Mouse (Mus musculus): ENCODE measurements around the gene Rbpms2.
A peak's percentile ranks its signal among the peaks of the same experiment; 100 is the strongest.
"Not testable (repeated sequence)": the region's sequence is repeated elsewhere in the genome, so short reads cannot be mapped to it uniquely, and the experiment has no call there.

The Rbpms2 gene

GRCm38 (mm10) chr9:65621196-65621595 is 8.3 kb upstream of the Rbpms2 start:
- DNase-seq = no peak

GRCm38 (mm10) chr9:65621666-65622065 is 7.8 kb upstream of the Rbpms2 start:
- peak; percentile 73 to 89 for DNase-seq

GRCm38 (mm10) chr9:65622826-65623225 is 6.6 kb upstream of the Rbpms2 start:
- no peak for DNase-seq

GRCm38 (mm10) chr9:65624266-65624665 is 5.2 kb upstream of the Rbpms2 start:
- DNase-seq = peak; percentile 41 to 48

GRCm38 (mm10) chr9:65629767-65630630 is 551 bp downstream of the Rbpms2 start:
- DNase-seq = peak; percentile 72 to 86

- peak; percentile 76 to 80 for DNase-seq
Observed at GRCm38 (mm10) chr9:65630631-65631353, 1.3 kb downstream of the Rbpms2 start.

GRCm38 (mm10) chr9:65631354-65632021 is 2.0 kb downstream of the Rbpms2 start:
- DNase-seq = peak in 1 of 2 experiments; percentile 14

- no peak for DNase-seq
Observed at GRCm38 (mm10) chr9:65635766-65636165, 6.3 kb downstream of the Rbpms2 start.

GRCm38 (mm10) chr9:65636926-65637325 is 7.5 kb downstream of the Rbpms2 start:
- DNase-seq = no peak

- DNase-seq = peak; percentile 32 to 34
Observed at GRCm38 (mm10) chr9:65639065-65639464, 9.6 kb downstream of the Rbpms2 start.

- DNase-seq = peak; percentile 40 to 63
Observed at GRCm38 (mm10) chr9:65640838-65641410, 11.5 kb downstream of the Rbpms2 start.

- DNase-seq = no peak
Observed at GRCm38 (mm10) chr9:65641446-65642052, 12.1 kb downstream of the Rbpms2 start.

- no peak for DNase-seq
Observed at GRCm38 (mm10) chr9:65642546-65642945, 13.1 kb downstream of the Rbpms2 start.

- DNase-seq = no peak
Observed at GRCm38 (mm10) chr9:65644960-65645359, 15.5 kb downstream of the Rbpms2 start.

GRCm38 (mm10) chr9:65645984-65646383 is 16.5 kb downstream of the Rbpms2 start:
- no peak for DNase-seq

- DNase-seq = no peak
Observed at GRCm38 (mm10) chr9:65646782-65647181, 17.3 kb downstream of the Rbpms2 start.

GRCm38 (mm10) chr9:65648730-65649129 is 19.3 kb downstream of the Rbpms2 start:
- DNase-seq = peak in 1 of 2 experiments; percentile 58

- no peak for DNase-seq
Observed at GRCm38 (mm10) chr9:65649997-65650396, 20.5 kb downstream of the Rbpms2 start.

- DNase-seq = not testable (repeated sequence)
Observed at GRCm38 (mm10) chr9:65651957-65652356, 22.5 kb downstream of the Rbpms2 start.

- peak in 1 of 2 experiments; percentile 38 for DNase-seq
Observed at GRCm38 (mm10) chr9:65653741-65654140, 24.3 kb downstream of the Rbpms2 start.

- DNase-seq = no peak
Observed at GRCm38 (mm10) chr9:65654700-65655237, 25.3 kb downstream of the Rbpms2 start.

- no peak for DNase-seq
Observed at GRCm38 (mm10) chr9:65655540-65655939, 26.1 kb downstream of the Rbpms2 start.
